Mouse (Mus musculus): ENCODE results near the gene Slc25a26.

The Slc25a26 gene

DNA sequence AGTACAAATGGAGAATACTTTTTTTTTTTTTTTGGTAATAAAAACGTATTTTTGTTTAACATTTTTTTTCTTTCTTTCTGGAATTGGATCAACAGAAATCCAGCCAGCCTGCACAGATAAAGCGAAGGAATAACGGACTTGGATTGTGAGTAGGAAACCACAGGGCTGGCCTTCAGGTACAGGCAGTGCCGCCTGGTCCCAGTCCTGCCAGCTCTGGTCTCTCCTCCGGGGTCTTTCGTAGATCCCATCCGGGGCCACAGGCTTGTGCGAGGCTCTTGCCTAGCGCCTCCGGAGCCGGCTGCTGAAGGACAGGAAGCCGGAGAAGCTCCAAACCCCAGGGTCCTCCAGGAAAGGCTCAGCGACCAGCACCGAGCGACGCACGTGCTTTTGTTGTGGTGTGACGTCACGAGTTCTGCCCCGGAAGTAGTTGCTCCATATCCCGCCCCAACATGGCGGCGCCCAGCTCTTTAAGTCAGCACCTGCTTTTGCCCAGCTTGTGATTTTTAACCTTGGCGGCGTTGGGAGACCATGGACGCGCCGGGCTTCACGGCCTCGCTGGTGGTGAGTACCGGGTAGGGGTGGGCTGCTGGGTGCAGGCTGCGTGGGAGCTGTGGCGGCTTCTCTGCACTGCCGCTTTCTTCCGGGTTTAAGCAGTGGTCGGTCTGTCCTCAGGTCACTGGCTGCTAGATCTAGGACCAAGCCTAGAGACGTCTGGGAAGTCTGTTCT lies at the start of gene Slc25a26:
Slc25a26 (plus strand) TSS at position 435 of the 727 bp plus-strand sequence.
- peak; percentile 95 for DNase-seq

DNA sequence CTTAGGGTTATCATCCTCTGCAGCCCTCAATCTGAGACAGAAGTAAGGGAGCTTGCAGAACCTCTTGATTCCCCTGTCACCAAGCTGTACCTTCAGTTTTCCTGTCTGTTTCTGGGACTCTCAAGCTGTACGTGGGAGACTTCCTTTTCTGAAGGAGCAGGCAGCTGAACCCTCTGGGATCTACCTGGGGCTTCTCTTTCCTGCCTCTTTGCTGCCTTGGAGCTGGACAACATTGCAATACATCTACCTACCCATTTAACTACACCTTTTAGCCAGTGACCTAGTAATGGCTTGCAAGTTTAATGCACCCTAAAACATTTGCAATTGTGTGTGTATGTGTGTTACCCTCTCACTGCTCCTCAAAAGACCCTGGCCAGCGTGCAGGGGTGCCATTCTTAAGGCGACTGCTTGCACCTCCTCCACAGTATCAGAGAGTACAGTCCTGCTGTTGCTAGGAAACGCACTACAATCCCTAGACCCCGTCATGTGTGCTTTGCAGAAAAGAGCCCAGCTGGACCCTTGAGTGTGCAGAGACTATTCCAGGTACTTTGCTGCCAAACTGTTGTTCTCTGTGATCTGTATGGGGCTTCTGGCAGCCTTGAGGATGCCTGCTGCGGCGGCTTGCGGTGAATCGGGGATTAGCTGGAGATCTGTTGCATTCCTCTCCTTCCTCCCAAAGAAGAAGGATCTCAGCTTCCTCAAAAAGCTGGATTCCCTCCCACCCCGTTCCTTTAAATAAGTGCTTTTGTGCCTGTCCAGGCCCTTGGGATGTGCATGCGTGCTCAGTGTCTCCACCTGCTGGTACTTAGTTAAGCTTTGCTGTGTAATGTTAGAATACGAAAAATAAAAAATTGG lies 35.9 kb upstream of the Slc25a26 start:
- peak; percentile 88 for DNase-seq

DNA sequence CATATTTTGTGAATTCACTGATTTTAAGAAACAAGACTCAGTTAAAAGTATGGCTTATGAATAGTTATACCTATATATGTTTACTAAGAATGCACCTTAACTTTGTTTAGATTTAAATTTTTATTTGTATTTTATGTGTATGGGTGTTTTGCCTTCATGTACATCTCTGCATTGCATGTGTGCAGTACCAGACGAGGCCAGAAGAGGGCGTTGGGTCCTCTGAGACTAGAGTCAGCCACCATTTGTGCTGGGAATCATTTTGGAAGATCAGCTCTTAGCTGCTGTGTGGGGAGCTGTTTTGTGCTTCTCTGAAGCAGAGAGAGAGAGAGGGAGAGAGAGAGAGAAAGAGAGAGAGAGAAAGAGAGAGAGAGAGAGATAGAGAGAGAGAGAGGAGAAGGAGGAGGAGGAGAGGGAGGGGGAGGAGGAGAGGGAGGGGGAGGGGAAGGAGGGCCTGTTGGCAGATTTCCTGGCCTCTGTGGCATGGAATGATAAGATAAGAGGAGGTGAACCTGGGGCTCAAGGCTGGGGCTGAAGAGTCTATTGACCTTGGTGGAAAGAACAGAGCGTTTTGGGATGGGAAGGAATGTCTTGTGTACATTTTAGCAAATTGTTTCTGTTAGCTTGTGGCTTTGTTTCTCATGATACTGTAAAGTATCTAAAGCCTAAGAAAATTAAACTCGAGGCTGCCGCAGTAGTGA lies 33.5 kb upstream of the Slc25a26 start:
- DNase-seq = no peak

DNA sequence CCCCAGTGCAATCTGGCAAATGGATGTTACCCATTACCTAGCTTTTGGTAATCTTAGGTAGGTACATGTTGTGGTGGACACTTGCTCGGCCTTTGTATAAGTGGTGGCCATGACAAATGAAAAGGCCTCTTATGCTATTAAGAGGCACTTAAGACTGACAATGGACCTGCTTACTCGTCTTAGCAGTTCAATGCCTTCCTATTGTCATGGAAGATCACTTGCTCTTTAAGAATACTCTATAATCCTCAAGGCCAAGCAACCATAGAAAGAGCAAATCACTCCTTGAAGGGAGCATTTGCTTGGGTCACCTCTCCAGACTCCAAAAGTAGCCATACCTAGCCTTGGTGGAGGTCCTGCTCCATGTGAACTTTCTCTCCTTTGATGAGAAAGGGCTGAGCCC lies 7.4 kb upstream of the Slc25a26 start:
- DNase-seq = no peak

DNA sequence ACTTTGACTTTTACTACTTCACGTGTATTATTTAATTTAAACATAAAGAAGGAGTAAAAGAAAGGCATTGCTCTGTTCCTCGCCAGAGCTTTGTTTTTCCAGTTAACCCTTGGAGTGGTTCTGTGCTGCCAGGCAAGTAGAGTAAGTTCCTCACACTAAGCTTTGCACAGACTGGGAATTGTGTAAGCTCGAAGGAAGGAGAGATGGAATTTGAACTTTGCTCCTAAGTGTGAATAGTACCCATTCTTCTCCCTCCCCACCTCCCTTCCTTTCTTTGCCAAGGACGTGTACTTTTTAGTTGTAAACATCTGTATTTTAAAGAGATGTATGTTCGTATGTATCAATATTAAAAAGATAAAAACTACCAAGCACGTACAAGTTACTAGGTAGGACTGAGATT lies 3.8 kb downstream of the Slc25a26 start:
- no peak for DNase-seq

DNA sequence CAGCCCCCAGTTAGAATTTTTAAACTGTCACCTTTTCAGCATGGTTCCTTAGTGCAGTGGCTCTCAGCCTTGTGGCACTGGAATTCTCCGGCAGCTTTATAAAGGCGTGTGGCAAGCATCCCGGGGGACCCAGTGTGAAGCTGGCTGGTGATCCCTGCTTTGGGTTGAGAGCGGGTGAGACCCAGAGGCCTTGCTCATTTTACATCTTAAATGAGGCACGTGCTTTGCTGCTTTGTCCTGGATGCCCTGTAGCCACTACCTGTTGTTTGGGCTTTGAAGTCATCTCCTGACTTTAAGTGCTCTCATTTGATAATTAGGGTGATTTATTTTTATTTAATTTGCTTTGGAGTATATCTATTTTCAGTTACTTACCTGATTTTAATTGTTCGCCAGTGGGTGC lies 7.8 kb downstream of the Slc25a26 start:
- no peak for DNase-seq

DNA sequence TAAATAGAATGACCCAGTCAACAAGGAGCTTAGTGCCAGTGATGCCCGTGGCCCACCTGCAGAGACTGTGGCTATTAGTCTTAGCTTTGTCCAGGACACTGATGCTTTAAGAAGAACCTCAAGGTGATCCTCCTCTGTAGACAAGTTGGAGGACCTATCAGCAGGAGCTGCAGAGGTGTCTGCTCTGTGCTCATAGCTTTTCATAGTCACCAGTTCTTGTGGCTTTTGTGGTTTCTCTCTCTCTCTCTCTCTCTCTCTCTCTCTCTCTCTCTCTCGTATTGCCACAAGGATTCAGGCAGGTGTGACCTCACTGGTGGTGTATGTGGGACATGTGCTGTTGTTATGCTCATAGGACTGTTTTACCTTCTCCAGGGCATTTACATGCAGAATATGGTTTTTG lies 8.7 kb downstream of the Slc25a26 start:
- no peak for DNase-seq

DNA sequence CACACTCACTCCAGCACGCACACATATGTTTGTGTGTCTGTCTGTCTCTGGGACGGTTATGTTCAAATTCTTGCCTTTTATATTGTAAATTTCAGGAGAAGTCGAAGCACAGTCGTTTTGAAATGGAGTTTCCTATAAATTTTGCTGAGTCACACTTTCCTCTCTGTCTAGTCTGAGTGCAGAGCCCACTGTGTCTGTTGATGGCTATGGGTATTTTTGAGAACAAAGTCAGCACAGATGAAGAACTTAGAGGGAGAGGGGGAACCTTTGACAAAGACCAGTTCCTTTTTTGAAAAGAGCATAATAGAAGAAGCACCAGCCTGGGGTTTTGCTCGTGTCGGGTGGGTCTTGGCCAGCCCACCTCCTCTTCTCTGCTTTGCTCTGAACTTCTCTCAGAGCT lies 9.1 kb downstream of the Slc25a26 start:
- no peak for DNase-seq

DNA sequence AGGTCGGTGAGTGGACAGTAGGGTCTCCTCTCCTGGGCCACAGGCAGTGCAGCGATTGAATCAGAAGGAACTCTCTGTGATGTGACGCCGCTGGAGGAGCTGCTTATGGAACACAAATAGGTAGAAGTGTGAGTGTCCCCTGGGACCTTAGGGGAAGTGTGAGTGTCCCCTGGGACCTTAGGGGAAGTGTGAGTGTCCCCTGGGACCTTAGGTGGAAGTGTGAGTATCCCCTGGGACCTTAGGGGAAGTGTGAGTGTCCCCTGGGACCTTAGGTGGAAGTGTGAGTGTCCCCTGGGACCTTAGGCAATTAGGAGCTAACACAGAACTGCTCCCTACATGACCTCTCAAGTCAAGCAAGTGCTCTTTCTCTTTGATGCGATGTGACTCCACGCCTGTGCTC lies 18.0 kb downstream of the Slc25a26 start:
- no peak for DNase-seq

DNA sequence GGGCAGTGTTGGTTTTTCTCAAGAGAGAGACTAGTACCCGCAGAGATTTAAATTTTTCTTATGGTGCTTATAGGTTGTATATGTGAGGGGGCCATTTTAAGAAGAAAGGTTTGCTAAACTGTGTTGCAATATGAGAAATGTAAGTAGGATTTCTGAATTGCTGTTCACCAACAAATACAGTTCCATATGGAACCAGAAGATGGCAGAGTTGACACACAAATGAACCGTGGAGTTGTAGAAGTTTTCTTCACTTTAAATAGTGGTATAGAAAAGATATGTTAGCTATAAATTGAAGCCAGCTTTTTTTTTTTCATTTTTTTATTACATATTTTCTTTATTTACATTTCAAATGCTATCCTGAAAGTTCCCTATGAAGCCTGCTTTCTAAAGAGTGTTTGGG lies 24.2 kb downstream of the Slc25a26 start:
- DNase-seq = peak; percentile 57

DNA sequence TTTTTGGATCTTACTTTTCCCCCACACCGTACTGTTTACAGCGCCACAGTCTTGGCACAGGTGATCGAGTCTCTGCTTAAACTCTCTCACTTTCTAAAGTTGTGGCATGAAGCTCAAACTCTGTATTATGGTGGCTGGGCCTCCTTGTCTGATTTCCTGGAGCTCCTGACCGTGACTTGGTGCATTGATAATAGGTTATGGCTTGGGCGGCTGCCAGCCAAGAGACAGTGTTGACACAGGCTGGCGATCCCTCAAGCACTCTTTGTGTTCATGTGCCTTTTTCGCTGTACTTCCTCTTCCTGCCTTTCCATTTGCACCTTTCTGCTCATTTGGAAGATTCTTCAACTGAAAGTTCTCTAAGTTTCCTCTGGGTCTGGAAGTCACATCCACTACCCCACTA lies 30.6 kb downstream of the Slc25a26 start:
- DNase-seq = no peak

DNA sequence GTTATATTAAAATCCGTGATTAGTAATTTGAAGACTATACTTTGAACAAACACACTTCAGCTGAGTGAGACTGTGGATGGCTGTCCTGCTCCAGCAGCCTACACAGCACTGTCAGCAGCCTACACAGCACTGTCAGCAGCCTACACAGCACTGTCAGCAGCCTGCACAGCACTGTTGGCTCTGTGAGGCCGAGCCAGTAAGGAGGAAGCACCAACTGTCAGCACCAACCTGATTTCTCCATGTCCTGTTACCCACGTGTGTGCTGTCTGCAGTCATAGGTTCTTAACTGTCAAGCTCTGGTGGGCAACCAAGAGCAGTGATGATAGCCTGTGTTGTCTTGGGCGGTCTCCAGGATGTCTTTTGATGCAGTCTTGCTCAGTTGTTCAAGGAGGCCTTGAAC lies 32.0 kb downstream of the Slc25a26 start:
- DNase-seq = no peak

DNA sequence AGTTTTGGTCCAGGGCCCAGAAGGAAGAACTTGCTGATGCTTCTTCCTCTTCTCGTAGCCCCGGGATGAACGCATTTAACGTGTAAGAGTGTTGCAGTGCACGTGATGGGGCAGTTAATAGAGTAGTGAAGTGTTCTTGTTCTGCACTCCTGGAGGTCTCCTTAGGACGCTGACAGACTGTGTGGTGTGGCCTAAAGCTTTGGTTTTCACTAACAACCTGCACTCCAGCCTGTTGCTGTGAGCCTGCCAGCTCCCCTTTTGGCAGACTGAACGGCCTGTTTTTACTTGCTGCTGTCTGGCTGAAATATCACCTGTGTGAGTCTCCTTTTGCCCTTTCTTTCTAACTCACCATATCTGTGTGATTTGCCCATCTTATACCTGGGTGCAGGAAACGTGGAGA lies 36.3 kb downstream of the Slc25a26 start:
- no peak for DNase-seq

DNA sequence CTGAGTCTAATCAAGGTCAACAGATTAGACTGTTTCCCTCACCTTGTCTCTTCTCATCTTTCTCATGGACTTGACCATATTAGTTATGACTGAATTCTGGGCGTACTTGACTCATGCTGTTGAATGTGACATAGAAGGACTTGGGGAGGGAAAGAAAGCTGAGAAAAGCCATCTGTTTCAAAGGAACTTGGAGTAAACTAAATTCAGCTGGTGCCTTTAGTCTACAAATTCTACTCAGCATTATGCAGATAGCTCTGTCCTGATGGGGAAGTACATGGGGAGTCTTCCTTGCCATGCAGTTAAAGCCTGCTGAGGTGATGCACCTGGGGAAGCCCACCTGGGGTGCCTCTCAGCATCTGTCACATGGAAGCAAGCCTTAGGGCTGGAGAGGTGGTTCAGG lies 37.5 kb downstream of the Slc25a26 start:
- DNase-seq = no peak

DNA sequence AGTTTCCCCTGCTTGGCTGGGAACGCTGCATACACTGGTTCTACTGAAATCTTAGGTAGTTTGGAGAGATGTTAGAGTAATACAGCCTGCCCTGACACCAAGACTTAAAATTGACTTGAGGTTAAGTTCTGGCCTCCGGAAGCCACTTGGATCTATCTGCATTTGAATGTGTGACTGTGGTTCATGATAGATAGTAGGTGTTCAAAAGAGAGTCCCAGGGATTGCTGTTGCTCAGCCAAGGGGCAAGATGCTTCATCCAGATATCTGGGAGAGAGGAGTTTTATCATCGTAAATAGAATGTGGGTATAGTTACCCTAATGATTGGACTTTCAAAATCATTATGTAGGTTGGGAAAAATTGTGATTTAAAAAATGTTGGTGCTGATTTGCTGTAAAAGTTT lies 40.0 kb downstream of the Slc25a26 start:
- DNase-seq = no peak

DNA sequence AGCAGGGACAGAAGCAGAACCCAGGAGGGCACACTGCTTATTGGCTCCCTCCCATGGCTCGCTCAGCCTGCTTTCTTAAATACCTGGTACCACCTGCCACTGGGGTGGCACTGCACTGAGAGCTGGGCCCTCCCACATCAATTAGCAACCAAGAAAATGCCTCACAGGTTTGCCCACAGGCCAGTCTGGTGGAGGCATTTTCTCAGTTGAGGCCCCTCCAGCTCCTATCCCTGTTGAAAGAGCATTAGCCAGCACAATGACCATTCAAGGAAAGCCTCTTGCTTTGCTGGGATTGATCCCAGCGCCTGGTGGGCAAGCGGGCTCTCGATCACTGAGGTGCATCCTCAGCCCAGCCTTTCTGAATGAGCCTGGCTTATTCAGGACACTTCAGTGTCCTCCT lies 40.5 kb downstream of the Slc25a26 start:
- DNase-seq = no peak

DNA sequence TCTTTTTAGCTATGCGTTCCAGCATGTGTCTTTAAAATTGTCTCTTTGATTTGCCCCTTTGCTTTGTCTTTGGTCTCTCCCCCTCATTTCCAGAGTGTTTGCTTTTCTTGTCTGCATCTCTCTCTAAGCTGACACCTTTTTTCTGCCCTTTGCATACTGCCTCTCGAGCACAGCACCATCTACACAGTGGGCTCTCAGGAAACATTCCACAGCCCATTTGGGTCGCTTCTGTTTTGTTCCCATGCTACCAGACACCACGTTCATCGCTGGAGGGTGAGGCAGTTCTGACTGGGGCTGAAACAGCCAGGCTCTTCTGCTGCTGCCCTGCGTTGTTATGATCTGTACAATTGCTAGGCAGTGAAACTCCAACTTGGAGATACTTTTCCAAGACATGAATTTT lies 41.0 kb downstream of the Slc25a26 start:
- DNase-seq = no peak

DNA sequence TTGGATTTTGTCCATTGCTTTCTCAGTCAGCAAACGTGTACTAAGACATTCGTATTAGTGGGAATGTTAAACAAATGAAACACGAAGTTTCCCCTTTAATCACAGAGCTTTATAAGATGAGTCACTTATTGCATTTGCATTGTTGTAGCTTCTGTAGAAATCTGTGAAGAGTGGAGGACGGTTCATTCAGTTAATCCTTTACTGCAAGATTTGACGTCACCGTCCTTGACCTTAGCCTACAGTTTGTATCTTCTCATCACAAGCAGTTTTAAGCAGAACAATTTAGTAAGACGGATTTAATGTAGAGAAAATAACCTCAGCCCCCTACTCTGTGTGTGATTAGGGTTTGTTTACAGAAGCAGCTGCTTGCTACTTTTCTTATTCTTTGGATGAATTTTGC lies 41.7 kb downstream of the Slc25a26 start:
- no peak for DNase-seq

DNA sequence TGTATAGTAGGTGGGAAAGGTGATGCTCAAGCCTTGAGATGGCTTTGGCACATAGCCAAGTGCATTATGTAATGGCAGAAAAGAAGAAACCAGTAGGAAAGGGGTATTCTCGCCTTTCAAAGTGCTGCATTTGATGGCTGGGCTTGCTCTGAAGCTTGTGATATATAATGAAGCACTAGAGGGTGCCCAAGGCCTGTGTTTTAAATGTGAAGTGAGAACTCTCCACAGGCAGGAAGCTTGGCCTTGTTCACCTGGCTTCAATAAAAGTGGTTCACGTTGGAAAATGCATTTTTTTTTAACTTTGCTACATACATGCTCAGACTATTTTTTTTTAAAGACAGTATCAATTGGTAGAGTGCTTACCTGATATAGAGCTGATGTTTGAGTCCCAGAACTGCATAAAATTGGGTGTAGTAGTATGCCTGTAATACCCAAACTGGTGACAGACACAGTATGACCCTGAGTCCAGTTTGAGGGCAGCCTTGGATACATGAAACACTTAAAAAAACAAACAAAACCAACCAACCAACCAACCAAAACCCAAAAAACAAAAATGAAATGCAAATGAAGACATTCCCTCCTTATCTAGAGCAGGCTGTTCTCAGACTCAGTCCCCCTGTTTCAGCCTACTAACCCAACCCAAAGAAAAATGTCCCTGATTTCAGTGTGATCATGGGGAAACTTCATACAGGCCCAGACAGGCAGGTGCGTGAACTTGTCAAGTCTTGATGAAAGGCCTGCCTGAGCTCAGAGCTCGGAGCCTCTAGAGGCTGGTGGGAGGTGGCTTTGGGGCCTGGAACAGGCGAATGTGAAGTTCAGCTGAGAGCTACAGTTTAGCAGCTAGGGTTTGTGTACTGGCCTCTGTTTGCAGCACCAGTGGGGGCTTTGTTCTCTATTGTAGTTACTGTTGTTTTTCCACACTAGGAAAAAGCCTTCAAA lies 44.0 kb downstream of the Slc25a26 start:
- DNase-seq = peak; percentile 81

DNA sequence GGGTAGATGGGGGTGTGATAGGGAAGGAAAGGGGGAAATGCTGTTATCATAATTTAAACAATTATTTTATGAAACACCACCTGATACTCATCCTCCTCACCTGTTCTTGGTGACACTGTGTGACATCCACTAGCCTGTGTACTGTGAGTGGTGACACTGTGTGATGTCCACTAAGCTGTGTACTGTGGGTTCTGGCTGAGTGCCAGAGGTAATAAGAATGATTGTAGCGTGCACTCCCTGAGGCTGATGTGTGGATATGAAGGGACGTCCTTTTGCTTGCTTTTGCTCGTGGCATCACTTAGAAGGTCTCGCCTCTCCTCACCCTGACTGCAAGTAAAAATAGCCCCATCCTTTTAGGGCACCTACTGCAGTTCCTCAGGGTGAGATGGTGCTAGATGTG lies 47.1 kb downstream of the Slc25a26 start:
- DNase-seq = no peak

DNA sequence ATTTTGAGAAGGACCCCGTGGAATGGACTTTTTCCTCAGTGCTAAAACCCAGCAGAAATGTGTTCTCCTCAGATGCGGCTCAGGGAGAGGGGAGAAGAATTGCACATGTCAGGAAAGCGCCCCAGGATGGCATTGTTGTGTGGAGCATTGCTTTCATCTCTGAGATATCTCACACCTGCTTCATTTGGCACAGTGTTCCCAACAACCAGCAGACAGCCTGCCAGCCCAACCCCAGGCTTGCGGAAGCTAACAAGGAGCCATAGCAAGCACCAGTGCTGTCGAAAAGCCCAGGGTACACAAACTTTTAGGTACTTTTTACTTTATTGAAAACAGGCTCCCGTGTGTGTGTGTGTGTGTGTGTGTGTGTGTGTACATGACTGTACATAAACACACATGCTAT lies 50.2 kb downstream of the Slc25a26 start:
- no peak for DNase-seq

DNA sequence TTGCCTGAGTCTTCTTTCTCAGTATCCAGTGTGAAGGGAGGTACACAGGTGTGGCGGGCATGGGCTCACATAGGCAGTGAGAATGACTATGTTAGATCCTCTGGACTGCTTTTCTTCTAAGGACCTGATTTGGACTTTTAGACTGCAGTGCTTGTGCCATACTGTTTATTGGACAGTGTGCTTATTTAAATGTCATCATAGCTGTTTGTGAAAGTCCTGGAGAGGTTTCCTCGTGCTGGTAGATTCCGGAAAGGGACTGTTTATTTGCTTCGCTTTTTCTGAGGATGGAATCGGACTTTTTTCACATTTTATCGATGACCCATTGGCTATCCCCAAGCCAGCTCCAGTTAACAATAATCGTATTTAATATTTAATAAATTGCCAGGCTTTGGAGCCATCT lies 50.7 kb downstream of the Slc25a26 start:
- no peak for DNase-seq

DNA sequence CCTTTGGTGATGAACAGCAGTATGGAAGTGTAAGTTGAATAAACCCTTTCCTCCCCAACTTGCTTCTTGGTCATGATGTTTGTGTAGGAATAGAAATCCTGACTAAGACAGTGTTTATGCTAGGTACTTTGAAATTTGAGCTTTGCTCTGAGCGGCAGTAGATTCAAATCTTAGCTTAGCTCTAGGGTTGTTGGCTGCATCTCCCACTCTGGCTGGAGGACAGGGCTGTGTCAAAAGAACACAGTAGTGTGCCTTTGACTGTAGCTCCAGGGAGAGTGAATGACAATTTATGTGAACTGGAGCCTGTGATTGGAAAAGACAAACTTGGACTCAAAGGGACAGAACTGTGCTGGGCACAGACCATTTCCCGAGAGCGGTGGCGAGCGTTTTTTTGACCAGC lies 53.0 kb downstream of the Slc25a26 start:
- DNase-seq = no peak

All from embryo, embryonic 11 days (tissue).